Mouse (Mus musculus) neural tube, embryonic 13.5 days (tissue): ENCODE results near the gene Rbfox1. TPM values are rescaled to one million over a fixed set of nuclear protein-coding genes. Genes with fewer than 3 reads are reported as not detected.

Experiments used
- ATAC-seq: fragments of 200-750 bp; cut with Nextera tagmentation; 2 replicates; pipeline ENCODE4 v1.8.0; 2017; ENCODE audit warnings: low read depth, mild to moderate bottlenecking, moderate TSS enrichment, moderate library complexity
- H3K27ac ChIP-seq: fragments of 300-500 bp; sonication (generic); replicated peaks from 2 replicates; pipeline ENCODE4 v1.5.1; 2015; ENCODE audit warnings: moderate library complexity, mild to moderate bottlenecking, inconsistent platforms
- H3K27me3 ChIP-seq: fragments of 300-500 bp; sonication (generic); 2 replicates; pipeline ENCODE4 v1.6.1; 2015; ENCODE audit warnings: mild to moderate bottlenecking, inconsistent platforms
- H3K36me3 ChIP-seq: fragments of 300-500 bp; sonication (generic); 2 replicates; pipeline ENCODE4 v1.6.1; 2015; ENCODE audit warnings: mild to moderate bottlenecking, inconsistent platforms
- H3K4me1 ChIP-seq: fragments of 300-500 bp; sonication (generic); replicated peaks from 2 replicates; pipeline ENCODE4 v1.6.1; 2015; ENCODE audit warnings: inconsistent platforms
- H3K4me2 ChIP-seq: fragments of 300-500 bp; sonication (generic); 2 replicates; pipeline ENCODE4 v1.6.1; 2015; ENCODE audit warnings: inconsistent platforms, mild to moderate bottlenecking, moderate library complexity
- H3K4me3 ChIP-seq: fragments of 300-500 bp; sonication (generic); 2 replicates; pipeline ENCODE4 v1.5.1; 2015; ENCODE audit warnings: mild to moderate bottlenecking, inconsistent platforms
- H3K9ac ChIP-seq: fragments of 300-500 bp; sonication (generic); 2 replicates; pipeline ENCODE4 v1.6.1; 2015; ENCODE audit warnings: moderate library complexity, mild to moderate bottlenecking, inconsistent platforms
- H3K9me3 ChIP-seq: fragments of 300-500 bp; sonication (generic); 2 replicates; pipeline ENCODE4 v1.6.1; 2016; ENCODE audit warnings: inconsistent platforms
- WGBS: fragments of 180-500 bp; shearing (Covaris S2); methylation state at CpG from one replicate; pipeline ENCODE4 v1.1.7; 2015; 5-methylcytosine and 5-hydroxymethylcytosine counted together
- polyA plus RNA-seq: library from polyadenylated mRNA; unstranded; fragments of >200 nt; fragmentation: Nextera tagmentation; extraction: Ambion mirVana; gene quantifications from 2 replicates; pipeline ENCODE4 v1.2.1, GENCODE M21; 2015

The Rbfox1 gene
- polyA plus RNA-seq, 1 experiment from 2014 or later, result 229 TPM

GRCm38 (mm10) chr16:6532077-6532995 lies 647.2 kb downstream of the Rbfox1 start:
- Histone ChIP-seq H3K9me3 (no peaks in the 10 kb centered on the region), H3K27ac (peak overlapping the region; percentile 86), H3K9ac (no peak overlapping the region), H3K36me3 (no peaks in the 10 kb centered on the region), H3K4me2 (no peak overlapping the region), H3K4me3 (no peak overlapping the region), H3K4me1 (peaks cover 35% of the 10 kb centered on the region), H3K27me3 (no peaks in the 10 kb centered on the region)
- ATAC-seq, result peak; percentile 47; the same call in 1 of the 2 replicates
- WGBS, result 58% methylated on average over 9 of the region's 9 CpGs

GRCm38 (mm10) chr16:6555776-6556175 lies 670.6 kb downstream of the Rbfox1 start:
- 55% methylated on average over 4 of the region's 4 CpGs for WGBS
- Histone ChIP-seq H3K36me3 (no peaks in the 10 kb centered on the region), H3K4me2 (no peak overlapping the region), H3K9me3 (no peaks in the 10 kb centered on the region), H3K27ac (no peak overlapping the region), H3K27me3 (no peaks in the 10 kb centered on the region), H3K4me1 (no peaks in the 10 kb centered on the region), H3K4me3 (no peak overlapping the region), H3K9ac (no peak overlapping the region)
- ATAC-seq, result no peak

DNA sequence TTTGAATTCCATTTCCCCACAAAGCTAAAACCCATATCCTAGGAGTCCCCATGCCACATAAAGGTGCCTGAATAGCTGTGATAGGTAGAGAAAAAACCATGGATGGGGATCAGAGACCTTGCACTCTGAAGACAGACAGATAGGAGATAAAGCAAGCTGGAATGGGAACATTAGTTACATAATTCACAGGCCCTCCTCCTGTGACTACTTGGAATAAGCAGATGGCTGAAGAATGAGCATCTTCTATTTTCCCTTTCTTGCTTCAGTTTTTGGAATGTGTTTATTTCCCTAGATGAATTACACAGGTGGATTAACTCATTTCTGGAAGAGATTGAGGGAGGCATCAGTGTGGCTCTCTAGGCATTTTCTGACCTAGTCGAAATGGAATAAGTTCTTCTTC lies 672.6 kb downstream of the Rbfox1 start:
- Histone ChIP-seq H3K36me3 (no peaks in the 10 kb centered on the region), H3K9ac (no peak overlapping the region), H3K9me3 (no peaks in the 10 kb centered on the region), H3K27me3 (no peaks in the 10 kb centered on the region), H3K27ac (no peak overlapping the region), H3K4me1 (no peaks in the 10 kb centered on the region), H3K4me2 (no peak overlapping the region), H3K4me3 (no peak overlapping the region)
- 84% methylated on average over 1 of the region's 1 CpGs for WGBS
- no peak for ATAC-seq

DNA sequence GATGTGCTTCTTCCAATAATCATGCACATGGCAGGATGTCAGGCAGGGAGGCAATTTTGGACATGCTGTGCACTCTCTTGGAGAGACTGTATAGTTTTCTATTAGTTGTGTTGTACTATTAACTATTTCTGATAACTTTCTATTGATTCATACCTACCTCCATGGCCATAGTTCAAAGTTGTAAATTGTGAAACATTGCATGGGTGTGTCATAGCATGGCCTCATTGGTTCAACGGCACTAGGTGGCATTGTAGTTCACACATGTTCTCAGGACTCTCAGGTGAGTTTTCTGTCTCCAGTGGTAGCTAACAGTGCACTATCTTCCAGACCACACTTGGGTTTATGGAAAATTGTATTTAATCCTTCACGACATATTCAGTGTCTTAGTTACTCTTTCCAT lies 699.5 kb downstream of the Rbfox1 start:
- H3K9ac ChIP-seq, result no peak overlapping the region
- H3K4me1 ChIP-seq, result no peaks in the 10 kb centered on the region
- no peaks in the 10 kb centered on the region for H3K27me3 ChIP-seq
- no peak overlapping the region for H3K4me2 ChIP-seq
- WGBS, result 90% methylated on average over 2 of the region's 2 CpGs
- no peak overlapping the region for H3K27ac ChIP-seq
- H3K4me3 ChIP-seq, result no peak overlapping the region
- ATAC-seq, result no peak
- H3K36me3 ChIP-seq, result no peaks in the 10 kb centered on the region
- no peaks in the 10 kb centered on the region for H3K9me3 ChIP-seq

DNA sequence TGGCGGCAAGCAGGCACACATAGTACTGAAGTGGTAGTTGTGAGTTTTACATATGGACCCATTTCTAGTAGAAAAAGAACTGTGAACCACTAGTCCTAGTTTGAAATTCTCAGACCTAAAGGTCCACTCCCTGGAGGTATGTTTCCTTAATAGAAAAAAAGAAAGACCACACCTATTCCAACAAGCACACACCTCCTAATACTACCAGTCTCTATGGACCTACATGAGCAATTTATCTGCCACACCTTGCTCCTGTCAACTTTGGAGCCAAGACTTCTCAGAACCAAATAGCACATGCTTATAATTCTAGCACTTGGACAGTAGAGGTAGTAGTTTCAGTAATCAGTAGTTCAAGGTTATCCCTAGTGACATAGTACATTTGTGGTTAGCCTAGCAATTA lies 700.0 kb downstream of the Rbfox1 start:
- H3K9ac ChIP-seq, result no peak overlapping the region
- H3K4me2 ChIP-seq, result no peak overlapping the region
- no peaks in the 10 kb centered on the region for H3K9me3 ChIP-seq
- ATAC-seq, result no peak
- no peak overlapping the region for H3K27ac ChIP-seq
- H3K27me3 ChIP-seq, result no peaks in the 10 kb centered on the region
- WGBS, result 100% methylated on average over 1 of the region's 1 CpGs
- H3K36me3 ChIP-seq, result no peaks in the 10 kb centered on the region
- H3K4me1 ChIP-seq, result no peaks in the 10 kb centered on the region
- H3K4me3 ChIP-seq, result no peak overlapping the region

DNA sequence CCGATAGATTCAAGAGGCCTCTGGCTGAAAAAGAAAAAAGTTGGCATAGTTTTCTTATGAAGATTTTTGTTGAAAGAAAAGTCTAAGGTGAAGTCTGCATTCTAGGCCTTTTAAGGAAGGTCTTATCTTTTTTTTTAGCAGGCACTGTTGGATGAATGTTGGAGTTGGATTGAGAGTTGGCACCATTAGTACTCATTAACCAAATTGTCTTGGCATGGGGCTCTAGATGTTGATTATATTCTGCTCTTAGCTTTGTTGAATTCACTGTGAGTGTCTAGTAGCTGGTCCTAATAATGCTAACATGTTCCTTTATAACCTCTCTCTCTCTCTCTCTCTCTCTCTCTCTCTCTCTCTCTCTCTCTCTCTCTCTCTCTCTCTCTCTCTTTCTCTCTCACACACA lies 731.4 kb downstream of the Rbfox1 start:
- H3K4me2 ChIP-seq, result no peak overlapping the region
- H3K4me3 ChIP-seq, result no peak overlapping the region
- H3K27me3 ChIP-seq, result no peaks in the 10 kb centered on the region
- ATAC-seq, result no peak
- H3K36me3 ChIP-seq, result no peaks in the 10 kb centered on the region
- H3K4me1 ChIP-seq, result no peaks in the 10 kb centered on the region
- no peaks in the 10 kb centered on the region for H3K9me3 ChIP-seq
- no peak overlapping the region for H3K9ac ChIP-seq
- H3K27ac ChIP-seq, result no peak overlapping the region
- 86% methylated on average over 1 of the region's 1 CpGs for WGBS

DNA sequence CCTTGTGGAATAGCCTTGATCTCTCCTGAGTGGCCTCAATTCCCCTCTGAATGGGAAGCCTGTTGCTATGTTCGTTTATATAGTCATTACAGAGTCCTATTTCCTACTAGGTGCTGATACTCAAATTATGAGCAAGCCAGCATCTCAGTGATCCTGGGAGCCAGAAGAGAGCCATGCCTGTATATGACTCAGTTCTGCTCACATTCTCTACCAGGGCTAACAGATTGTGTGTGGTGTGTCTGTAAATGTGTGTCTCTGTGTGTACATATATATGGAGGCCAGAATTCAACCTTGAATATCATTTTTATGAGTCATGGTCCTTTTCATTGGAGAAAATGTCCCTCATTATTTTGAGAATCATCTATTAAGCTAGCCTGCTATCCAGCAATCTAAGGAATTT lies 755.2 kb downstream of the Rbfox1 start:
- H3K36me3 ChIP-seq, result no peaks in the 10 kb centered on the region
- no peak overlapping the region for H3K4me3 ChIP-seq
- H3K27ac ChIP-seq, result no peak overlapping the region
- 0 out of 2 replicates have a peak, but pooled peaks cover 2% of the 10 kb centered on the region for H3K4me1 ChIP-seq
- no peak overlapping the region for H3K4me2 ChIP-seq
- H3K9ac ChIP-seq, result no peak overlapping the region
- H3K9me3 ChIP-seq, result no peaks in the 10 kb centered on the region
- 85% methylated on average over 1 of the region's 1 CpGs for WGBS
- ATAC-seq, result no peak
- H3K27me3 ChIP-seq, result no peaks in the 10 kb centered on the region

DNA sequence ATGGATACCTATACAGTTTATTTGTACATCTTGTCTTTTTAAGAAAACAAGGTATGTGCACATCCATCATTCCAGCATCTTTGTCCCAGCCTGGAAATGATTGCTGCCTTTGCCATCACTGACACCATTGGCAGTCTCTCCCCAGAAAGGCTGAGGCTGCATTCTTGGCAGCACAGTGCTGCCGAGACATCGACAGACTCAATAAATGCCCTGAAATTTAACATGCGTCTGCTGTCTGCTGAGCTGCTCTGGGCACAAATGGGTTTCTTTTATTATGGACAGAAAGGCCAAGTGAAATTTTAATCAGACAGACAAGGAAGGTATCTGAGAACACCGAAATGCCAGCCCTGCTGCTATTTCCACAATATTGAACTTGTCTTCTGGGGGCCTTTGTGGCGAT lies 761.8 kb downstream of the Rbfox1 start:
- peaks cover 12% of the 10 kb centered on the region for H3K4me1 ChIP-seq
- no peaks in the 10 kb centered on the region for H3K36me3 ChIP-seq
- peak overlapping the region; percentile 76 for H3K27ac ChIP-seq
- H3K4me3 ChIP-seq, result no peak overlapping the region
- WGBS, result 40% methylated on average over 5 of the region's 5 CpGs
- peak; percentile 75; the same call in 1 of the 2 replicates for ATAC-seq
- H3K27me3 ChIP-seq, result no peaks in the 10 kb centered on the region
- no peak overlapping the region for H3K9ac ChIP-seq
- H3K9me3 ChIP-seq, result no peaks in the 10 kb centered on the region
- no peak overlapping the region for H3K4me2 ChIP-seq

DNA sequence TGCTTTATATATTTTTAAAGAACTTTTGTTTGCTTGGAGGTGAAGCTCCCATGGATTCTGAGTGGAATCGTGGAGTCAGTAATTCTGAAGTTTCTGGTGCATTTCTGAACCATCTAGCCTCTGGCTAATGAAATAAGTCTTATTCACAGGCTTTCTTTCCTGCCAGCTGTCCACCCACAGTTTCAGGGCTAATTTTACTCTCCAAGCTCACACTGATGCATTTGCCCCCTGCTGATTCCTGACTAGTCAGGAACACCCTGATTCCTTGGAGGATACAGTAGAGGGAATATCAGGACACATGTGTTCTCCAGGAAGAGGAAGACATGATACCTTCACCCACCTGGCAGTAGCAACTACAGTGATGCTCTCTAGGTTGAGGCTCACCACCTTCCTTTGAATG lies 763.6 kb downstream of the Rbfox1 start:
- no peaks in the 10 kb centered on the region for H3K36me3 ChIP-seq
- H3K27me3 ChIP-seq, result no peaks in the 10 kb centered on the region
- H3K4me1 ChIP-seq, result peaks cover 12% of the 10 kb centered on the region
- H3K27ac ChIP-seq, result no peak overlapping the region
- H3K4me2 ChIP-seq, result no peak overlapping the region
- H3K9ac ChIP-seq, result no peak overlapping the region
- ATAC-seq, result no peak
- H3K9me3 ChIP-seq, result no peaks in the 10 kb centered on the region
- H3K4me3 ChIP-seq, result no peak overlapping the region
- 77% methylated on average over 1 of the region's 1 CpGs for WGBS

GRCm38 (mm10) chr16:6658594-6658993 lies 773.4 kb downstream of the Rbfox1 start:
- H3K4me2 ChIP-seq, result no peak overlapping the region
- no peak overlapping the region for H3K4me3 ChIP-seq
- no peak overlapping the region for H3K27ac ChIP-seq
- no peaks in the 10 kb centered on the region for H3K27me3 ChIP-seq
- ATAC-seq, result no peak
- H3K9me3 ChIP-seq, result peaks cover 12% of the 10 kb centered on the region
- H3K36me3 ChIP-seq, result no peaks in the 10 kb centered on the region
- 76% methylated on average over 2 of the region's 2 CpGs for WGBS
- no peak overlapping the region for H3K9ac ChIP-seq
- peaks cover 9% of the 10 kb centered on the region; the same call in 1 of the 2 replicates for H3K4me1 ChIP-seq

DNA sequence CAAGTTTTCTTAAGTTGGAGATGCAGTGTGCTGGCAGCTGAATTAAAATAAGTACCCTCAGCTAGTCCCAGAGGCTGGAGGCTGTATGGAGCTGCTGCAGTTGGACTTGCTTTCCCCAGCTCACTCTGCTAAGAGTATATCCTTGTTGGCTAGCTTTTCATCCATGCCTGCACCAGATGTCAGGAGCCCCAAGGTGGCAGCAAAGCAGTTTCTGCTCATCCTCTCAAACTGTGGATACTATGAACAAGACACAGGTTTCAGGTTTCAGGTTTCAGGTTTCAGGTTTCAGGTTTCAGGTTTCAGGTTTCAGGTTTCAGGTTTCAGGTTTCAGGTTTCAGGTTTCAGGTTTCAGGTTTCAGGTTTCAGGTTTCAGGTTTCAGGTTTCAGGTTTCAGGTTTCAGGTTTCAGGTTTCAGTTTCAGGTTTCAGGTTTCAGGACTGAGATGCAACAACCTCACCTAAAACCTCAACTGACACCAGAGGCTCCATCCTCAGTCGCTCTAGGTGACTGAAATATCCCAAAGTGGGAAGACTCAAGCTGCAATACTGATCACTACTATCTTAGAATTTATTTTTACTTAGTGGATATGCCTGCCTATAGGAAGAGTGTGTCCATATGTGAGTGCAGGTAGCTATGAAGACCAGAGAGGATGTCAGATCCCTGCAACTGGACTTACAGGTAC lies 801.1 kb downstream of the Rbfox1 start:
- Histone ChIP-seq H3K4me3 (no peak overlapping the region), H3K4me2 (no peak overlapping the region), H3K9me3 (no peaks in the 10 kb centered on the region), H3K27ac (no peak overlapping the region), H3K36me3 (no peaks in the 10 kb centered on the region), H3K9ac (no peak overlapping the region), H3K27me3 (no peaks in the 10 kb centered on the region), H3K4me1 (0 out of 2 replicates have a peak, but pooled peaks cover 5% of the 10 kb centered on the region)
- ATAC-seq, result no peak
- WGBS, result 92% methylated on average over 1 of the region's 1 CpGs

GRCm38 (mm10) chr16:6704847-6705246 lies 819.7 kb downstream of the Rbfox1 start:
- H3K27me3 ChIP-seq, result no peaks in the 10 kb centered on the region
- H3K9ac ChIP-seq, result no peak overlapping the region
- H3K4me2 ChIP-seq, result no peak overlapping the region
- no peaks in the 10 kb centered on the region for H3K4me1 ChIP-seq
- no peaks in the 10 kb centered on the region for H3K36me3 ChIP-seq
- ATAC-seq, result no peak
- no peak overlapping the region for H3K27ac ChIP-seq
- no peaks in the 10 kb centered on the region for H3K9me3 ChIP-seq
- H3K4me3 ChIP-seq, result no peak overlapping the region
- 81% methylated on average over 5 of the region's 5 CpGs for WGBS
